Mouse (Mus musculus) MEL (cell line): Measurements from ENCODE around the gene Evi2a. TPM values are rescaled to one million over a fixed set of nuclear protein-coding genes. Genes with fewer than 3 reads are reported as not detected.
A peak's percentile ranks its signal among the peaks of the same experiment; 100 is the strongest.

Experiments
- DNase-seq: peaks from one replicate; pipeline ENCODE4 v3.0.0; 2011; ENCODE audit warnings: low read depth, low spot score
- H3K27ac ChIP-seq: 2 replicates; pipeline ENCODE4 v1.5.1; 2012; ENCODE audit warnings: low read depth, mild to moderate bottlenecking, control low read depth, low read length, moderate library complexity; ENCODE audit not compliant: control insufficient read depth
- H3K27me3 ChIP-seq, 2 experiments: fragments of 150-350 bp in 1 of 2; sonication (generic) in 1 of 2; 2 replicates each; pipeline ENCODE4 v1.6.1; 2012; ENCODE audit warnings: low read length in 2 of 2, mild to moderate bottlenecking in 2 of 2, improper control_type of control experiment in 1 of 2, moderate library complexity in 1 of 2; ENCODE audit not compliant: insufficient read depth in 2 of 2, control insufficient read depth in 1 of 2
- H3K36me3 ChIP-seq, 2 experiments: 2 replicates each; pipeline ENCODE4 v1.6.1; 2012 to 2014; ENCODE audit warnings: low read length in 2 of 2, improper control_type of control experiment in 1 of 2, inconsistent platforms in 1 of 2, mild to moderate bottlenecking in 1 of 2; ENCODE audit not compliant: insufficient read depth in 2 of 2, control insufficient read depth in 1 of 2
- H3K4me1 ChIP-seq, 2 experiments: fragments of 150-350 bp in 1 of 2; sonication (generic) in 1 of 2; 2 replicates each; pipeline ENCODE4 v1.6.1; 2012; ENCODE audit warnings: low read length in 2 of 2, improper control_type of control experiment in 1 of 2, mild to moderate bottlenecking in 1 of 2; ENCODE audit not compliant: insufficient read depth in 2 of 2, control insufficient read depth in 1 of 2
- H3K4me3 ChIP-seq, 2 experiments: fragments of 150-350 bp in 1 of 2; sonication (generic) in 1 of 2; 2 replicates each; pipeline ENCODE4 v1.5.1; 2012; ENCODE audit warnings: low read depth in 2 of 2, low read length in 2 of 2, mild to moderate bottlenecking in 2 of 2, moderate library complexity in 2 of 2, control low read depth in 1 of 2, improper control_type of control experiment in 1 of 2; ENCODE audit not compliant: control insufficient read depth in 1 of 2, insufficient read depth in 1 of 2
- H3K79me2 ChIP-seq: 2 replicates; pipeline ENCODE4 v1.6.1; 2012; ENCODE audit warnings: mild to moderate bottlenecking, low read length, moderate library complexity; ENCODE audit not compliant: control insufficient read depth, poor library complexity, insufficient read depth
- H3K9ac ChIP-seq: 2 replicates; pipeline ENCODE4 v1.6.1; 2012; ENCODE audit warnings: low read depth, mild to moderate bottlenecking, control low read depth, low read length, moderate library complexity; ENCODE audit not compliant: control insufficient read depth, poor library complexity, severe bottlenecking
- H3K9me3 ChIP-seq: fragments of 150-350 bp; sonication (generic); replicated peaks from 2 replicates; pipeline ENCODE4 v1.6.1; 2012; ENCODE audit warnings: mild to moderate bottlenecking, low read length, improper control_type of control experiment, moderate library complexity; ENCODE audit not compliant: insufficient read depth
- BHLHE40 ChIP-seq: IDR thresholded peaks from 2 replicates; pipeline ENCODE4 v1.6.1; 2012; ENCODE audit warnings: low read depth, mild to moderate bottlenecking, inconsistent platforms, low read length, improper control_type of control experiment, borderline replicate concordance
- CHD2 ChIP-seq: IDR thresholded peaks from 2 replicates; pipeline ENCODE4 v1.6.1; 2011; ENCODE audit warnings: low read length, improper control_type of control experiment
- CTCF ChIP-seq, 3 experiments: IDR thresholded peaks in 2 of 3; conservative IDR thresholded peaks in 1 of 3; 2 replicates each; pipeline ENCODE4 v1.5.1; 2011 to 2012; ENCODE audit warnings: low read length in 3 of 3, low read depth in 2 of 3, mild to moderate bottlenecking in 2 of 3, improper control_type of control experiment in 1 of 3, inconsistent platforms in 1 of 3, mixed read lengths in 1 of 3, moderate library complexity in 1 of 3; ENCODE audit not compliant: control insufficient read depth in 1 of 3, insufficient read depth in 1 of 3, poor library complexity in 1 of 3, severe bottlenecking in 1 of 3
- ELF1 ChIP-seq: IDR thresholded peaks from 2 replicates; pipeline ENCODE4 v1.6.1; 2014; ENCODE audit warnings: low read depth, mild to moderate bottlenecking, inconsistent platforms, low read length, improper control_type of control experiment, moderate library complexity
- EP300 ChIP-seq, 2 experiments: IDR thresholded peaks; 2 replicates each; pipeline ENCODE4 v1.6.1; 2011; ENCODE audit warnings: improper control_type of control experiment in 2 of 2, low read length in 2 of 2, low read depth in 1 of 2, mild to moderate bottlenecking in 1 of 2
- ETS1 ChIP-seq: IDR thresholded peaks from 2 replicates; pipeline ENCODE4 v1.6.1; 2012; ENCODE audit warnings: low read depth, mild to moderate bottlenecking, inconsistent platforms, low read length, improper control_type of control experiment, moderate library complexity
- HCFC1 ChIP-seq: IDR thresholded peaks from 2 replicates; pipeline ENCODE4 v1.6.1; 2012; ENCODE audit warnings: low read depth, mild to moderate bottlenecking, inconsistent platforms, low read length, improper control_type of control experiment, moderate library complexity
- KAT2A ChIP-seq: conservative IDR thresholded peaks from 2 replicates; pipeline ENCODE4 v1.6.1; 2012; ENCODE audit warnings: low read depth, low read length, improper control_type of control experiment, inconsistent platforms
- MAX ChIP-seq: IDR thresholded peaks from 2 replicates; pipeline ENCODE4 v1.6.1; 2011; ENCODE audit warnings: low read length, improper control_type of control experiment
- MEF2A ChIP-seq: IDR thresholded peaks from 2 replicates; pipeline ENCODE4 v1.6.1; 2014; ENCODE audit warnings: low read depth, mild to moderate bottlenecking, inconsistent platforms, low read length, improper control_type of control experiment; ENCODE audit not compliant: poor library complexity, insufficient replicate concordance, severe bottlenecking; ENCODE audit errors: extremely low read depth
- MYB ChIP-seq: IDR thresholded peaks from 2 replicates; pipeline ENCODE4 v1.6.1; 2011; ENCODE audit warnings: mild to moderate bottlenecking, low read depth, low read length, improper control_type of control experiment
- MYC ChIP-seq: IDR thresholded peaks from 2 replicates; pipeline ENCODE4 v1.6.1; 2011; ENCODE audit warnings: low read depth, mild to moderate bottlenecking, low read length, improper control_type of control experiment, moderate library complexity
- NELFE ChIP-seq: IDR thresholded peaks from 2 replicates; pipeline ENCODE4 v1.6.1; 2011; ENCODE audit warnings: low read depth, low read length, improper control_type of control experiment
- POLR2AphosphoS2 ChIP-seq: IDR thresholded peaks from 2 replicates; pipeline ENCODE4 v1.6.1; 2011; ENCODE audit warnings: low read length, improper control_type of control experiment
- POLR2AphosphoS5 ChIP-seq: IDR thresholded peaks from 2 replicates; pipeline ENCODE4 v1.6.1; 2012; ENCODE audit warnings: low read depth, borderline replicate concordance, mild to moderate bottlenecking, inconsistent platforms, low read length, moderate library complexity, mixed read lengths
- RAD21 ChIP-seq: IDR thresholded peaks from 2 replicates; pipeline ENCODE4 v1.6.1; 2011; ENCODE audit warnings: mild to moderate bottlenecking, low read depth, low read length, improper control_type of control experiment
- RCOR1 ChIP-seq: IDR thresholded peaks from 2 replicates; pipeline ENCODE4 v1.6.1; 2012; ENCODE audit warnings: low read depth, mild to moderate bottlenecking, inconsistent platforms, low read length, improper control_type of control experiment
- SIN3A ChIP-seq: IDR thresholded peaks from 2 replicates; pipeline ENCODE4 v1.6.1; 2012; ENCODE audit warnings: low read length, improper control_type of control experiment, inconsistent platforms
- SMC3 ChIP-seq: IDR thresholded peaks from 2 replicates; pipeline ENCODE4 v1.6.1; 2011; ENCODE audit warnings: low read depth, low read length, improper control_type of control experiment
- TAL1 ChIP-seq: IDR thresholded peaks from 2 replicates; pipeline ENCODE4 v1.6.1; 2012; ENCODE audit warnings: mild to moderate bottlenecking, inconsistent platforms, low read length, moderate library complexity, mixed read lengths
- TBP ChIP-seq: IDR thresholded peaks from 2 replicates; pipeline ENCODE4 v1.8.0; 2011; ENCODE audit warnings: low read depth, low read length, improper control_type of control experiment
- UBTF ChIP-seq: IDR thresholded peaks from 2 replicates; pipeline ENCODE4 v1.6.1; 2012; ENCODE audit warnings: low read depth, mild to moderate bottlenecking, inconsistent platforms, low read length, improper control_type of control experiment, moderate library complexity, borderline replicate concordance; ENCODE audit not compliant: insufficient read depth
- USF1 ChIP-seq: IDR thresholded peaks from 2 replicates; pipeline ENCODE4 v1.6.1; 2014; ENCODE audit warnings: low read depth, mild to moderate bottlenecking, inconsistent platforms, low read length, improper control_type of control experiment, moderate library complexity
- ZC3H11A ChIP-seq: IDR thresholded peaks from 2 replicates; pipeline ENCODE4 v1.6.1; 2012; ENCODE audit warnings: low read depth, mild to moderate bottlenecking, inconsistent platforms, low read length, improper control_type of control experiment
- ZMIZ1 ChIP-seq: IDR thresholded peaks from 2 replicates; pipeline ENCODE4 v1.6.1; 2012; ENCODE audit warnings: low read depth, mild to moderate bottlenecking, inconsistent platforms, low read length, improper control_type of control experiment, moderate library complexity
- ZNF384 ChIP-seq: IDR thresholded peaks from 2 replicates; pipeline ENCODE4 v1.6.1; 2012; ENCODE audit warnings: low read depth, mild to moderate bottlenecking, inconsistent platforms, low read length, improper control_type of control experiment
- polyA plus RNA-seq, 2 experiments: library from polyadenylated mRNA; stranded (reverse) in 1 of 2; unstranded in 1 of 2; fragments of >175 nt in 1 of 2; fragments of >200 nt in 1 of 2; gene quantifications; 2 replicates each; pipeline versions ENCODE4 v1.2.1 to v1.2.4; 2012; ENCODE audit warnings: low replicate concordance in 2 of 2, low read depth in 1 of 2; ENCODE audit not compliant: insufficient read length in 2 of 2, insufficient read depth in 1 of 2, missing spikeins in 1 of 2
- total RNA-seq: library from RNA; depleted of rRNA; stranded (reverse); fragments of 300-350 nt; gene quantifications from 2 replicates; pipeline ENCODE4 v1.2.3, GENCODE M21; 2012; rRNA removed

Gene Evi2a
- 0.13 and 0.19 TPM in 2 replicates for total RNA-seq
- polyA plus RNA-seq = under 1 TPM in 1 of 2 experiments, not detected in 1; 0.18 TPM

- Histone ChIP-seq H3K36me3 (peaks cover 0 to 26% of the 10 kb centered on the region in 2 experiments; a peak in 2 of 4 replicates), H3K27me3 (no peaks in the 10 kb centered on the region), H3K4me1 (peaks cover 17% of the 10 kb centered on the region in 2 experiments), H3K79me2 (no peaks in the 10 kb centered on the region), H3K4me3 (no peak within 1 kb of the TSS), H3K9ac (no peak within 1 kb of the TSS), H3K9me3 (no peaks in the 10 kb centered on the region), H3K27ac (no peak within 1 kb of the TSS)
- no peak for TF ChIP-seq ZNF384
- TF ChIP-seq MEF2A = no peak
- no peak for TF ChIP-seq CHD2
- TF ChIP-seq KAT2A = no peak
- TF ChIP-seq POLR2AphosphoS2 = no peak
- no peak for TF ChIP-seq NELFE
- TF ChIP-seq SMC3 = no peak
- no peak for TF ChIP-seq SIN3A
- no peak for TF ChIP-seq RAD21
- TF ChIP-seq MYB = no peak
- TF ChIP-seq RCOR1 = no peak
- TF ChIP-seq HCFC1 = no peak
- TF ChIP-seq UBTF = no peak
- no peak for DNase-seq
Observed at GRCm38 (mm10) chr11:79530333-79530761, at the start of gene Evi2a, which contains the start of gene Evi2. Gene Evi2a (minus strand): TSS chr11:79530609. Gene Evi2 (minus strand): TSS chr11:79530589.

- peak; percentile 88 for DNase-seq
- no peaks in the 10 kb centered on the region for H3K4me1 ChIP-seq
Observed at GRCm38 (mm10) chr11:79577741-79578140, 47.3 kb upstream of the Evi2a start.

More at GRCm38 (mm10) chr11:79577741-79578140, 47.3 kb upstream of the Evi2a start:
- peak; percentile 54; the same call in 1 of the 2 replicates for TF ChIP-seq ELF1
- no peak for TF ChIP-seq BHLHE40
- TF ChIP-seq MYC = 0 out of 2 replicates have a peak, but pooled peaks have one; percentile 48
- TF ChIP-seq SMC3 = peak; percentile 93
- no peak for TF ChIP-seq EP300 (IDR thresholded peaks at IDR 0.05; ENCODE audit: low read depth in 1 of 2, low read length in 2 of 2)
- no peak for TF ChIP-seq NELFE
- TF ChIP-seq TAL1 = no peak
- no peak for TF ChIP-seq POLR2AphosphoS2
- no peak for TF ChIP-seq POLR2AphosphoS5
- 0 out of 2 replicates have a peak, but pooled peaks have one; percentile 23 for TF ChIP-seq ETS1
- peak; percentile 74 to 97 (median 88) for TF ChIP-seq CTCF (IDR thresholded peaks at IDR 0.05 in 2 of 3, conservative IDR thresholded peaks at IDR 0.05 in 1 of 3; ENCODE audit: control insufficient read depth in 1 of 3, insufficient read depth in 1 of 3, low read depth in 2 of 3, low read length in 3 of 3, poor library complexity in 1 of 3, severe bottlenecking in 1 of 3)
- no peak for TF ChIP-seq CHD2
- no peak for TF ChIP-seq MAX
- TF ChIP-seq MEF2A = no peak
- TF ChIP-seq ZC3H11A = peak; percentile 96
- TF ChIP-seq USF1 = no peak
- TF ChIP-seq ZMIZ1 = no peak
- peak; percentile 36; the same call in 1 of the 2 replicates for TF ChIP-seq HCFC1
- TF ChIP-seq ZNF384 = peak; percentile 35; the same call in 1 of the 2 replicates
- peak; percentile 95 for TF ChIP-seq RAD21
- TF ChIP-seq TBP = no peak
- no peaks in the 10 kb centered on the region for H3K79me2 ChIP-seq
- H3K9ac ChIP-seq = no peak overlapping the region
- no peaks in the 10 kb centered on the region for H3K9me3 ChIP-seq
- no peak overlapping the region for H3K4me3 ChIP-seq
- no peak overlapping the region for H3K27ac ChIP-seq
- H3K27me3 ChIP-seq = no peaks in the 10 kb centered on the region
- peaks cover 0 to 4% of the 10 kb centered on the region in 2 experiments; a peak in 1 of 4 replicates for H3K36me3 ChIP-seq
